Mouse (Mus musculus): Measurements from ENCODE around the gene Vps11. TPM values are rescaled to one million over a fixed set of nuclear protein-coding genes. Genes with fewer than 3 reads are reported as not detected.
"Not testable (repeated sequence)": the region's sequence is repeated elsewhere in the genome, so short reads cannot be mapped to it uniquely, and the experiment has no call there.

Gene Vps11
- polyA plus RNA-seq, 1 experiment from 2014 or later: 24.5 TPM

DNA sequence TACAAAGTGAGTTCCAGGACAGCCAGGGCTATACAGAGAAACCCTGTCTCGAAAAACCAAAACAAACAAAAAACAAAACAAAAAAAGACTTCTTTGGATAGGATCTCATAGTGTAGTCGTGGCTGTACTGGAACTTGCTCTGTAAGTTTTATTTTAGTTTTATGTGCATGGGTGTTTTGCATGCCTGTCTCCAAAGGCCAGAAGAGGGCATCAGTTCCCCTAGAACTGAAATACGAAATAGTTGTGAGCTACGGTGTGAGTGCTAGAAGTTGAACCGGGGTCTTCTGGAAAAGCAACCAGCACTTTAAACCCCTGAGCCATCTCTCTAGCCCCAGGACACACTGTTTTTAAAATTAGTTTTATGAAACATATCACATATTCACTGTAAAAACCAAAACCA is 22.9 kb downstream of the Vps11 start:
- Histone ChIP-seq H3K4me3 (ENCODE audit: low read depth, low read length) (no peak overlapping the region), H3K9me3 (ENCODE audit: low read length) (no peaks in the 10 kb centered on the region), H3K4me2 (replicated peaks; ENCODE audit: low read depth, low read length) (no peak overlapping the region), H3K9ac (replicated peaks; ENCODE audit: low read depth) (no peak overlapping the region), H3K27me3 (replicated peaks; ENCODE audit: insufficient read depth, low read length) (no peaks in the 10 kb centered on the region), H3K27ac (ENCODE audit: low read length) (no peak overlapping the region), H3K36me3 (ENCODE audit: insufficient read depth, low read length) (peaks cover 4% of the 10 kb centered on the region; the same call in 1 of the 2 replicates), H3K4me1 (ENCODE audit: insufficient read depth, low read depth, low read length) (peaks cover 13% of the 10 kb centered on the region)
- WGBS: 73% methylated on average over 5 of the region's 5 CpGs
- ATAC-seq: no peak
- no peak for DNase-seq (ENCODE audit: low spot score)
- TF ChIP-seq EP300 (IDR thresholded peaks at IDR 0.05) (no peak), CTCF (IDR thresholded peaks at IDR 0.05) (peak; percentile 32; the same call in 1 of the 2 replicates)

DNA sequence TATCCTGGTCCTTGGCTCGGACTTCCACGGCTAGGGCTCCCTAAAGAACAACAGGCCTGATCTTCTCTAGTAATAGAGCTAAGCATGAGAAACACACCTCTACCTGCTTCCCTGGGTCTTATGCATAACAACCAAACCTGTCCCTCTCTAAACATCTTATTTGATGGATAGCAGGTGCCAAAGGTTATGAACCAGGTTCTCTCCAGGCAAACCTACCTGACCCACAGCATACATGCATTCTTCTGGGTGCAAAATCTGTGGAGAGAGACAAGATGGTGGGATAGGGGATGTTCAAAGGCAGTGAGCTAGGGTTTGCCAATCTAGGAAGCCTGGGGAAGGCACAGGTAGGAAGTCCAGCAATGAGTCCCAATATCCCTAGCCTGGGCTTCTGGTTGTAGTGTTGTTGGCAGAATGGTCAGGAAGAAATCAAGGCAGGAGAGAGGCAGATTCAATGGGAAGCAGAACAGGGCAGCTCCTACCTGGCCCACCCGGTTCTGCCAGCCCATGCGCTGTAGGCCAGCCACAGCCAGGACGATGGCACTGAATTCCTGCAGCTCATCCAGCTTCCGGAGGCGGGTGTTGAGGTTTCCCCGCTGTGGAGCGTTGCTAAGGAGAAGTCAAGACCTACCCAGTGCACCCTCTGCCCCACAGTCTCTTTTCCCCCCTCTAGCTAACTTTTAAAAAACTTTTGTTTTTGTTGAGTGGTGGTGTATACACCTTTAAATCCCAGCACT is 23.9 kb downstream of the Vps11 start:
- Histone ChIP-seq H3K4me1 (ENCODE audit: insufficient read depth, low read depth, low read length) (peaks cover 5% of the 10 kb centered on the region), H3K9me3 (ENCODE audit: low read length) (no peaks in the 10 kb centered on the region), H3K36me3 (ENCODE audit: insufficient read depth, low read length) (peaks cover 11% of the 10 kb centered on the region; the same call in 1 of the 2 replicates), H3K27ac (ENCODE audit: low read length) (no peak overlapping the region), H3K4me3 (ENCODE audit: low read depth, low read length) (no peak overlapping the region), H3K27me3 (replicated peaks; ENCODE audit: insufficient read depth, low read length) (no peaks in the 10 kb centered on the region), H3K9ac (replicated peaks; ENCODE audit: low read depth) (no peak overlapping the region), H3K4me2 (replicated peaks; ENCODE audit: low read depth, low read length) (no peak overlapping the region)
- 53% methylated on average over 9 of the region's 9 CpGs for WGBS
- ATAC-seq (no peak), DNase-seq (ENCODE audit: low spot score) (no peak)
- TF ChIP-seq EP300 (IDR thresholded peaks at IDR 0.05) (no peak), CTCF (IDR thresholded peaks at IDR 0.05) (no peak)

DNA sequence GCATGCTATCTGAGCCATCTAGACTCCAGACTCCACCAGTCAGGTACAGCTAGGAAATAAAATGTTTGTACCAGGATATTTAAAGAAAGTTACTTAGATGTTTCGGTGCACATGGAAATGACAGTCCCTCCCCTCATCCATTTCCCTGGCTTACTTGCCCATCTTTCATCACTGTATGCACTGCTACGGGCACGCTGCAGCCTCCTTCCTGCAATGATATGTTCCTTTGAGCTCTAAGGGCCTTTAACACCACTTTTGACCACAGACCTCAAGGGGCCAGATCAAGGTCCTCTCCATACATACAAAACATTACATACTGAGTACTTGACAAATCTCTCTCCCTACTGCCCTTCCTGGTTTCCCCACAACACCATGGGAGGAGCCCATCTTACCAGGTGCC is 24.5 kb downstream of the Vps11 start:
- Histone ChIP-seq H3K36me3 (ENCODE audit: insufficient read depth, low read length) (peaks cover 15% of the 10 kb centered on the region; the same call in 1 of the 2 replicates), H3K4me3 (ENCODE audit: low read depth, low read length) (no peak overlapping the region), H3K27ac (ENCODE audit: low read length) (no peak overlapping the region), H3K9me3 (ENCODE audit: low read length) (no peaks in the 10 kb centered on the region), H3K27me3 (replicated peaks; ENCODE audit: insufficient read depth, low read length) (no peaks in the 10 kb centered on the region), H3K9ac (replicated peaks; ENCODE audit: low read depth) (no peak overlapping the region), H3K4me1 (ENCODE audit: insufficient read depth, low read depth, low read length) (peaks cover 5% of the 10 kb centered on the region), H3K4me2 (replicated peaks; ENCODE audit: low read depth, low read length) (peak overlapping the region; percentile 98; the same call in 1 of the 2 replicates)
- ATAC-seq (no peak), DNase-seq (ENCODE audit: low spot score) (no peak)
- TF ChIP-seq CTCF (IDR thresholded peaks at IDR 0.05) (no peak), EP300 (IDR thresholded peaks at IDR 0.05) (no peak)
- 42% methylated on average over 3 of the region's 3 CpGs for WGBS

DNA sequence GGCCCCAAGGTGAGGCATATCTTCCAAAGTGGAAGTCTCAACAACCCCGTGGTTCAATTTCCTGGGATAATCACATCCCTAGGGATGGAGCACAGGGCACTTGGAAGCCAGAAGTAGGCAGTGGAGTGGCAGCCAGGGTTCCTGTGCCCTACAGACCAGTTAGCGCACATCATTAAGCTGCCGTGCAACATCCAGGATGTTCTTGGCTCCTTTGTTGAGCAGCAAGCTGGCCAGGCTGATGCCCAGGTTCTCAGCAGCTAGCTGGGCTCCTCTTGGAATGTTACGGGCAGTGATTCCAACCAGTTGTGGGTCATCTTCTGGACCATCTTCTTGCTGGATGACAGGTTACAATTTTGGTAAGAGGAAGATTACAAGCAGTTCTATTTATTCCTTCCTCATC is 25.0 kb downstream of the Vps11 start:
- DNase-seq (ENCODE audit: low spot score); H3K4me1 ChIP-seq (ENCODE audit: insufficient read depth, low read depth, low read length); H3K27ac ChIP-seq (ENCODE audit: low read length); H3K27me3 ChIP-seq (replicated peaks; ENCODE audit: insufficient read depth, low read length); H3K9me3 ChIP-seq (ENCODE audit: low read length); H3K9ac ChIP-seq (replicated peaks; ENCODE audit: low read depth); ATAC-seq; H3K4me3 ChIP-seq (ENCODE audit: low read depth, low read length): not testable (repeated sequence)
- 25% methylated on average over 4 of the region's 4 CpGs for WGBS
- Histone ChIP-seq H3K4me2 (replicated peaks; ENCODE audit: low read depth, low read length) (peak overlapping the region; percentile 98; the same call in 1 of the 2 replicates), H3K36me3 (ENCODE audit: insufficient read depth, low read length) (peaks cover 15% of the 10 kb centered on the region; the same call in 1 of the 2 replicates)

DNA sequence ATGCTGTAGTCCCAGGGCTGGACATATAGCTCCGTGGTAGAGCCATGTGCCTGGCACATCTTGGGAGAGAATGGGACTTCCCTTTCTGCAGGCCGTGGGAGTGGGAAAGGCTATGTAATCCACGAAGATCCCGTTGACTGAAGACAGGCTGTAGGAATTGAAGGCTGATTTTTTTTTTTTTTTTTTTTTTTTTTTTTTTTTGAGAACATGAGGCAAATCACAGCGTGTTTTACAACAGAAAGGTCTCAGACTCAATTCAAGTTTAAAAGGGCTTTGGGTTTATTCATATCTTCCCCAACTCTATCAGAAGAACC is 25.4 kb downstream of the Vps11 start:
- no peak for ATAC-seq
- Histone ChIP-seq H3K9me3 (ENCODE audit: low read length) (no peaks in the 10 kb centered on the region), H3K27ac (ENCODE audit: low read length) (0 out of 2 replicates have a peak overlapping the region, but pooled peaks have one; percentile 83), H3K4me1 (ENCODE audit: insufficient read depth, low read depth, low read length) (peaks cover 5% of the 10 kb centered on the region), H3K4me3 (ENCODE audit: low read depth, low read length) (peak overlapping the region; percentile 65), H3K9ac (replicated peaks; ENCODE audit: low read depth) (peak overlapping the region; percentile 81), H3K27me3 (replicated peaks; ENCODE audit: insufficient read depth, low read length) (no peaks in the 10 kb centered on the region), H3K36me3 (ENCODE audit: insufficient read depth, low read length) (peaks cover 15% of the 10 kb centered on the region; the same call in 1 of the 2 replicates), H3K4me2 (replicated peaks; ENCODE audit: low read depth, low read length) (peak overlapping the region; percentile 98)
- TF ChIP-seq CTCF (IDR thresholded peaks at IDR 0.05): no peak
- TF ChIP-seq EP300 (IDR thresholded peaks at IDR 0.05): no peak
- 2% methylated on average over 5 of the region's 5 CpGs for WGBS
- DNase-seq (ENCODE audit: low spot score): no peak

DNA sequence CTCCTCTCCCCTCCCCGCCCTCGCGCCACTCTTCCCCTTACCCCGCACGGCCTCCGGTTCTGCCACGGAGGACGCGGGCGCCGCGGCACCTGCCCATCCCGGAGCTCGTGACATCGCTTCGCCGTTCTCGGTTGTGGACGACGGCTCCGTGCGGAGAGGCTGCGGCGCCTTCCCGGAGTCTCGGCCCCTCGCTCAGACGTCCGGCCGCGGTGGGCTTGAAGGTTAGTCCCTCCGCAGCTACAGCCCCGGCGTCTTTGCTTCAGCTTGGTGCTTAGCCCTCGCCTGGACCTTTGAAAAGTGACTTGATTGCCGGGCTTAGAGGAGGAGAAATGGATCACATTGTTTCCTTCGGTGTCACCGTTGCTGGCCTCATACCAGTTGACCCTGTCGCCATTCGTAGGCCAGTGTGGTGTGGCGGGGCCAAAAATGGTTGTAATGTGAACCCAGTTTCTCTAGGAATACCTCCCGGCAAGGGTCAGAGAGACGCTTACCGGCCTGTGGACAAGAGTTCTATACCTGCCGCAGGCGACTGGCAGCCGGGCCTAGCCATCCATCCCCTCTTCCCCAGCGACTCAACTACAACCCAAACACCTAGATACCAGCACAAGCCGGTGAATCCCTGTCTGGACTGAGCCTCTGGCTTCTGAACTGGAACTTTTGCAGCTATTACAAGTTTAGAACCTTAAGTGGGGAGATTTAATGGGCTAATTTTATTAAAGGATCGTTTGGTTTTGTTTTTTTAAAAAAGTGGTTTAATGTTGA is 26.0 kb downstream of the Vps11 start:
- DNase-seq (ENCODE audit: low spot score) (no peak), ATAC-seq (no peak)
- peaks cover 5% of the 10 kb centered on the region for H3K4me1 ChIP-seq (ENCODE audit: insufficient read depth, low read depth, low read length)
- peak overlapping the region; percentile 83 for H3K27ac ChIP-seq (ENCODE audit: low read length)
- H3K9me3 ChIP-seq (ENCODE audit: low read length): no peaks in the 10 kb centered on the region
- H3K36me3 ChIP-seq (ENCODE audit: insufficient read depth, low read length): peaks cover 15% of the 10 kb centered on the region; the same call in 1 of the 2 replicates
- no peak for TF ChIP-seq CTCF (IDR thresholded peaks at IDR 0.05)
- TF ChIP-seq EP300 (IDR thresholded peaks at IDR 0.05): no peak
- H3K27me3 ChIP-seq (replicated peaks; ENCODE audit: insufficient read depth, low read length): no peaks in the 10 kb centered on the region
- under 1% methylated on average over 49 of the region's 50 CpGs for WGBS
- H3K4me3 ChIP-seq (ENCODE audit: low read depth, low read length): peak overlapping the region; percentile 65
- peak overlapping the region; percentile 98 for H3K4me2 ChIP-seq (replicated peaks; ENCODE audit: low read depth, low read length)
- peak overlapping the region; percentile 81 for H3K9ac ChIP-seq (replicated peaks; ENCODE audit: low read depth)

Measured in lung, postnatal 0 days (tissue).